Mouse (Mus musculus): ENCODE measurements around the gene Lrrc31.

Gene Lrrc31

GRCm38 (mm10) chr3:30683190-30683589, 16.5 kb downstream of the Lrrc31 start:
- no peak for DNase-seq

GRCm38 (mm10) chr3:30658486-30658885, 41.2 kb downstream of the Lrrc31 start:
- no peak for DNase-seq

- DNase-seq: no peak
Measured at GRCm38 (mm10) chr3:30655937-30656336, 43.7 kb downstream of the Lrrc31 start.

GRCm38 (mm10) chr3:30650062-30650841, 49.4 kb downstream of the Lrrc31 start:
- DNase-seq: peak; percentile 10

- DNase-seq: no peak
Measured at GRCm38 (mm10) chr3:30648466-30648865, 51.2 kb downstream of the Lrrc31 start.

GRCm38 (mm10) chr3:30647440-30648090, 52.1 kb downstream of the Lrrc31 start, which contains the start of gene Lrrc34:
Lrrc34 (minus strand) TSS chr3:30647869.
- peak; percentile 5 for DNase-seq

- no peak for DNase-seq
Measured at GRCm38 (mm10) chr3:30646761-30647160, 52.9 kb downstream of the Lrrc31 start.

GRCm38 (mm10) chr3:30644207-30644606, 55.4 kb downstream of the Lrrc31 start, which contains the start of gene Lrriq4:
Lrriq4 (plus strand) TSS chr3:30644507.
- DNase-seq: no peak

GRCm38 (mm10) chr3:30635629-30636028, 64.0 kb downstream of the Lrrc31 start:
- no peak for DNase-seq

GRCm38 (mm10) chr3:30633681-30634080, 66.0 kb downstream of the Lrrc31 start:
- DNase-seq: no peak

Data from right cerebral cortex, postnatal 25 days (tissue).